Mouse (Mus musculus): ENCODE measurements around the gene Cfd. TPM values are rescaled to one million over a fixed set of nuclear protein-coding genes. Genes with fewer than 3 reads are reported as not detected.
A peak's percentile ranks its signal among the peaks of the same experiment; 100 is the strongest.
"Not testable (repeated sequence)": the region's sequence is repeated elsewhere in the genome, so short reads cannot be mapped to it uniquely, and the experiment has no call there.

Cfd gene
- polyA plus RNA-seq, 1 experiment: not detected

DNA sequence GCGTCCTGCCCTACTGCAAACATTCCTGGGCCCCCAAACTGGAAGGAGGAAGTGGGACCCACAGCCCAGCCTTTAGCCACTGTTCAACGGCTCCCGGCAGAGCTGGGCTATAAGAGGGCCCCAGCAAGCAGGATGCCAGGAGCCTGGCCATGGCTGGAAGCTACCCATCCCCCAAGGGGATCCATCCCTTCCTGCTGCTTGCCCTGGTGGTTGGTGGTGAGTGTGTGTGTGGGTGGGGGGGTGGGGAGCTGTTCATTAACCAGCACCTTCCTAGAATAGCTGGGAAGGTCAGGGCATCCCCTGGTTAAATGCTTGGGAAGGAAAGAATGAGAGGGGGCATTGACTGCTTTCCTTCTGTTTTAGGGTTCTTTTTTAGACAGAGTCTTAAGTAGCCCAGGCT, 11.1 kb upstream of the Cfd start:
- TF ChIP-seq POLR2A (IDR thresholded peaks at IDR 0.05; ENCODE audit: insufficient read depth, low read length) (no peak), EP300 (IDR thresholded peaks at IDR 0.05; ENCODE audit: insufficient read depth, low read depth, low read length) (no peak), CTCF (IDR thresholded peaks at IDR 0.05; ENCODE audit: low read depth, low read length) (no peak)
- H3K4me1 ChIP-seq (ENCODE audit: control insufficient read depth, insufficient read depth, low read length): no peaks in the 10 kb centered on the region
- H3K27me3 ChIP-seq (ENCODE audit: control insufficient read depth, insufficient read depth, low read length, poor library complexity, severe bottlenecking): no peaks in the 10 kb centered on the region
- no peak overlapping the region for H3K9ac ChIP-seq (ENCODE audit: low read depth, poor library complexity, severe bottlenecking)
- no peak overlapping the region for H3K27ac ChIP-seq (ENCODE audit: insufficient read depth, low read length)
- H3K4me3 ChIP-seq (ENCODE audit: low read depth, low read length): no peak overlapping the region
- no peaks in the 10 kb centered on the region for H3K36me3 ChIP-seq (ENCODE audit: control insufficient read depth, insufficient read depth, low read length, poor library complexity, severe bottlenecking)
- no peaks in the 10 kb centered on the region for H3K9me3 ChIP-seq (replicated peaks; ENCODE audit: control insufficient read depth, insufficient read depth, low read length, poor library complexity, severe bottlenecking)

DNA sequence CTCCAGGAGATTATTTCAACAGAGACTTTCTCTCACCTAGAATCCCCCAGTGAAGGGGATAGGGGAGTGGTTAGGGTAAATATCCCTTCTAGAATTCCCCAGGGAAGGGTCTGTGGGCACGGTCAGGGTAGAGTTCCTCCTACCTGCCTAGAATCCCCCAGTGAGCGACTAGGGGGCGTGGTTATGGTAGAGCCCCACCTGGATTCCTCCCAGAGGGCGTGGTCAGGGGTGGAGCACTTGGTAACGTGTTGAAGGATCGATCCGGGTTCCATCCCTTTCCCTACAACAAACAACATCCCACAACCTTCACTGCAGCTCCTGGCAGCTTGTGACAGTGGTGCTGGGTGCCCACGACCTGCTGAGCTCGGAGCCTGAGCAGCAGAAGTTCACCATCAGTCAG, 9.9 kb upstream of the Cfd start:
- Histone ChIP-seq H3K9me3 (replicated peaks; ENCODE audit: control insufficient read depth, insufficient read depth, low read length, poor library complexity, severe bottlenecking) (no peaks in the 10 kb centered on the region), H3K36me3 (ENCODE audit: control insufficient read depth, insufficient read depth, low read length, poor library complexity, severe bottlenecking) (no peaks in the 10 kb centered on the region), H3K9ac (ENCODE audit: low read depth, poor library complexity, severe bottlenecking) (no peak overlapping the region), H3K4me3 (ENCODE audit: low read depth, low read length) (peak overlapping the region; percentile 68), H3K4me1 (ENCODE audit: control insufficient read depth, insufficient read depth, low read length) (no peaks in the 10 kb centered on the region), H3K27me3 (ENCODE audit: control insufficient read depth, insufficient read depth, low read length, poor library complexity, severe bottlenecking) (no peaks in the 10 kb centered on the region), H3K27ac (ENCODE audit: insufficient read depth, low read length) (no peak overlapping the region)
- TF ChIP-seq EP300 (IDR thresholded peaks at IDR 0.05; ENCODE audit: insufficient read depth, low read depth, low read length): no peak

DNA sequence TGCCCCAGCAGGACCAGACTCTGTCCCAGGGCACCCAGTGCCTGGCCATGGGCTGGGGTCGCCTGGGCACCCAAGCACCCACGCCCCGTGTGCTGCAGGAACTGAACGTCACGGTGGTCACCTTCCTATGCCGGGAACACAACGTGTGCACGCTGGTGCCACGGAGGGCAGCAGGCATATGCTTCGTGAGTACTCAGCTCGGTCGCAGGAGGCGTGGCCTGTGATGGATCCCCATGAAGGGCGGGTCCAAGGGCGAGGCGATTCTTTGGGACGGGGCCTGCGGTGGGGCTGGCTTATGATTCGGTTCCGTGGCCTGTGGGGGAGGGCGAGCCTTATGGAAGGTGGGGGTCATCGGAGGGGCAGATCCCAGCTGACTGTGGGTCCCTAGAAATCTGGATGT, 8.7 kb upstream of the Cfd start:
- TF ChIP-seq POLR2A (IDR thresholded peaks at IDR 0.05; ENCODE audit: insufficient read depth, low read length): no peak
- no peak for TF ChIP-seq EP300 (IDR thresholded peaks at IDR 0.05; ENCODE audit: insufficient read depth, low read depth, low read length)
- no peak for TF ChIP-seq CTCF (IDR thresholded peaks at IDR 0.05; ENCODE audit: low read depth, low read length)
- Histone ChIP-seq H3K4me3 (ENCODE audit: low read depth, low read length) (peak overlapping the region; percentile 17), H3K27me3 (ENCODE audit: control insufficient read depth, insufficient read depth, low read length, poor library complexity, severe bottlenecking) (no peaks in the 10 kb centered on the region), H3K9ac (ENCODE audit: low read depth, poor library complexity, severe bottlenecking) (no peak overlapping the region), H3K9me3 (replicated peaks; ENCODE audit: control insufficient read depth, insufficient read depth, low read length, poor library complexity, severe bottlenecking) (no peaks in the 10 kb centered on the region), H3K27ac (ENCODE audit: insufficient read depth, low read length) (no peak overlapping the region), H3K4me1 (ENCODE audit: control insufficient read depth, insufficient read depth, low read length) (no peaks in the 10 kb centered on the region), H3K36me3 (ENCODE audit: control insufficient read depth, insufficient read depth, low read length, poor library complexity, severe bottlenecking) (no peaks in the 10 kb centered on the region)

DNA sequence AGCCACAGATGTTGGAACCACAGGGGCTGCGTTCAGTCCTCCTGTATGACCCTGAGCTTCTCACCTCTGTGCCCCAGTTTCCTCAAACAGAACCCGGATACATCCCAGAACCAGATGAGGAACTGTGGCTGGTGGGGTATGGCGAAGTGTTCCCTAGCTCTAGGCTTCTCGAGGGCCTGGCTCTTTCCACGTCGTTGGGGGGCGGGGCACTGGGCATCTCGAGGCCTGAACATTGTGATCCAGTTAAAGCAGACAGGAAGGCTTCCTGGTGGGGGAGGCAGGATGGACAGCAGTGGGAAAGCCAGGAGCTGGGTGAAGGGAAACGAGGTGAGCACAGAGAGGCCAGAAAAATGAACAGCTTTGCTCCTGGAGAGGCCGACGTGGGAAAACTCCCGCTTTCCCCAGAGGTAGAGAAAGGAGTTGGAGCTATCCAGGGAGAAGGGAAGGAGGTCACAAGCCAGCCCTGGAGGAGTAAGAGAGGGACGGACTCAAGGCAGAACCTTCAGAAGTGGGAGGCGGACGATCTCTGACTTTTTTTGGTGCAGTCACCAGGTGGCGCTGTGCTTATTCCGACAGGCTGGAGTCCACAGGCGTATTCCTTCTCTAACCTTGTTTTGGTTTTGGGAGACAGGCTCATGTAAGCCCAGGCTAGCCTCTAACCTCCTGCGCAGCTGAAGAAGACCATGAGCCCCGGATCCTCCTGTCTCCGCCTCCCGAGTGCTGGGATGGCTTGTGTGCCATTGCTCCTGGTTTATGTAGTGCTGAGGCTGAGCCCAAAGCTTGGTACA, 7.2 kb upstream of the Cfd start:
- no peaks in the 10 kb centered on the region for H3K27me3 ChIP-seq (ENCODE audit: control insufficient read depth, insufficient read depth, low read length, poor library complexity, severe bottlenecking)
- TF ChIP-seq EP300 (IDR thresholded peaks at IDR 0.05; ENCODE audit: insufficient read depth, low read depth, low read length) (no peak), CTCF (IDR thresholded peaks at IDR 0.05; ENCODE audit: low read depth, low read length) (peak; percentile 88), POLR2A (IDR thresholded peaks at IDR 0.05; ENCODE audit: insufficient read depth, low read length) (no peak)
- no peaks in the 10 kb centered on the region for H3K9me3 ChIP-seq (replicated peaks; ENCODE audit: control insufficient read depth, insufficient read depth, low read length, poor library complexity, severe bottlenecking)
- no peak overlapping the region for H3K9ac ChIP-seq (ENCODE audit: low read depth, poor library complexity, severe bottlenecking)
- H3K36me3 ChIP-seq (ENCODE audit: control insufficient read depth, insufficient read depth, low read length, poor library complexity, severe bottlenecking): no peaks in the 10 kb centered on the region
- no peak overlapping the region for H3K4me3 ChIP-seq (ENCODE audit: low read depth, low read length)
- H3K4me1 ChIP-seq (ENCODE audit: control insufficient read depth, insufficient read depth, low read length): no peaks in the 10 kb centered on the region
- no peak overlapping the region for H3K27ac ChIP-seq (ENCODE audit: insufficient read depth, low read length)

DNA sequence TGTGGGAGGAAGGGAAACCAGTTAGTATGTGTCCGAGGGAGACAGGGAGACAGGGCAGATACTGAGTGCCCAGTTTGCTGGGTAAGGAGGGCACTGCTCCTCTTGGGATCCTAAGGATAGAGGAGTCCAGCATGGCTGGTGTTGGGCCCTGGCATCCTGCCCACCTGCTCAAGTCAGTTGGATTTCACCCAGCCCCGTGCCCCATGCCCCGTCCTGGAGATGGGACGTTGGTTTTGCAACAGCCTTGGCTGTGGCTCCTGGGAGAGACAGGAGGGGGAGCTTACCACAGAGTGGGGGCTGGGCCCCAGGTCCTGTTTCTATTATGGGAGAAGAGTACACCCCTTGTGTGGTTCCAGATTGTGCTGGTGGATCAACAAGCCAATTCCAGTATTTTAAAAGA, 6.2 kb upstream of the Cfd start:
- TF ChIP-seq EP300 (IDR thresholded peaks at IDR 0.05; ENCODE audit: insufficient read depth, low read depth, low read length): no peak
- TF ChIP-seq CTCF (IDR thresholded peaks at IDR 0.05; ENCODE audit: low read depth, low read length): no peak
- no peak for TF ChIP-seq POLR2A (IDR thresholded peaks at IDR 0.05; ENCODE audit: insufficient read depth, low read length)
- Histone ChIP-seq H3K4me3 (ENCODE audit: low read depth, low read length) (no peak overlapping the region), H3K9me3 (replicated peaks; ENCODE audit: control insufficient read depth, insufficient read depth, low read length, poor library complexity, severe bottlenecking) (no peaks in the 10 kb centered on the region), H3K27ac (ENCODE audit: insufficient read depth, low read length) (no peak overlapping the region), H3K9ac (ENCODE audit: low read depth, poor library complexity, severe bottlenecking) (no peak overlapping the region), H3K4me1 (ENCODE audit: control insufficient read depth, insufficient read depth, low read length) (no peaks in the 10 kb centered on the region), H3K36me3 (ENCODE audit: control insufficient read depth, insufficient read depth, low read length, poor library complexity, severe bottlenecking) (no peaks in the 10 kb centered on the region), H3K27me3 (ENCODE audit: control insufficient read depth, insufficient read depth, low read length, poor library complexity, severe bottlenecking) (no peaks in the 10 kb centered on the region)

DNA sequence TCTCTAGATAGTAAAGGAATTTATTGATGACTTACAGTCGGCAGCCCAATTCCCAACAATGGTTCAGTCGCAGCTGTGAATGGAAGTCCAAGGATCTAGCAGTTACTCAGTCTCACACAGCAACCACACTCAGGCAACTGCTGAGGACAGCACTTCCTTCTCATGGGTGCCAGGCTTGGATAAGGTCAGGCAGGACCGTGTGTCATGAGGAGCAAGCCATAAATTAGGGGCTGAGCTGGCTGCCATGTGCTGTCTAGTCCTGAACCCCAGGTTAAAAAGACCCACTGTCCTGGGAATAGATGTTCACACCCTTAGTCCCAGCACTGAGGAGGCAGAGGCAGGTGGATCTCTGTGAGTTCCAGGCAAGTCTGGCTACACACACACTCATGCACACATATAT, 5.7 kb upstream of the Cfd start:
- H3K27me3 ChIP-seq (ENCODE audit: control insufficient read depth, insufficient read depth, low read length, poor library complexity, severe bottlenecking); H3K36me3 ChIP-seq (ENCODE audit: control insufficient read depth, insufficient read depth, low read length, poor library complexity, severe bottlenecking); H3K9me3 ChIP-seq (replicated peaks; ENCODE audit: control insufficient read depth, insufficient read depth, low read length, poor library complexity, severe bottlenecking); H3K27ac ChIP-seq (ENCODE audit: insufficient read depth, low read length); H3K4me3 ChIP-seq (ENCODE audit: low read depth, low read length); H3K9ac ChIP-seq (ENCODE audit: low read depth, poor library complexity, severe bottlenecking); H3K4me1 ChIP-seq (ENCODE audit: control insufficient read depth, insufficient read depth, low read length): not testable (repeated sequence)
